Mouse (Mus musculus) liver, embryonic 14.5 days (tissue): ENCODE results near the gene Selenom. TPM values are rescaled to one million over a fixed set of nuclear protein-coding genes. Genes with fewer than 3 reads are reported as not detected.

ENCODE experiments used
- ATAC-seq: fragments of 200-750 bp; cut with Nextera tagmentation; 2 replicates; pipeline ENCODE4 v1.8.0; 2017; ENCODE audit warnings: moderate number of reproducible peaks, mild to moderate bottlenecking, moderate library complexity; ENCODE audit not compliant: insufficient read depth
- DNase-seq, 3 experiments: peaks; one replicate each; pipeline ENCODE4 v3.0.0-alpha.2; 2012 to 2013; ENCODE audit warnings: low read depth in 3 of 3, low spot score in 3 of 3
- H3K27ac ChIP-seq: fragments of 300-500 bp; sonication (generic); 2 replicates; pipeline ENCODE4 v1.5.1; 2014; ENCODE audit warnings: moderate library complexity, mild to moderate bottlenecking, control low read depth, inconsistent platforms
- H3K27me3 ChIP-seq: fragments of 300-500 bp; sonication (generic); 2 replicates; pipeline ENCODE4 v1.6.1; 2014; ENCODE audit warnings: mild to moderate bottlenecking, low read length, moderate library complexity; ENCODE audit not compliant: control insufficient read depth, insufficient read depth
- H3K36me3 ChIP-seq: fragments of 300-500 bp; sonication (generic); replicated peaks from 2 replicates; pipeline ENCODE4 v1.6.1; 2014; ENCODE audit warnings: low read depth; ENCODE audit not compliant: control insufficient read depth, insufficient read depth
- H3K4me1 ChIP-seq, 2 experiments: fragments of 200-500 bp in 1 of 2; fragments of 300-500 bp in 1 of 2; sonication (generic) in 1 of 2; replicated peaks; 2 replicates each; pipeline ENCODE4 v1.6.1; 2012 to 2014; ENCODE audit warnings: antibody characterized with exemption in 1 of 2, inconsistent platforms in 1 of 2, low read length in 1 of 2; ENCODE audit not compliant: control insufficient read depth in 2 of 2, insufficient read depth in 2 of 2
- H3K4me2 ChIP-seq: fragments of 300-500 bp; sonication (generic); 2 replicates; pipeline ENCODE4 v1.6.1; 2014; ENCODE audit warnings: low read depth, mild to moderate bottlenecking, control low read depth, moderate library complexity
- H3K4me3 ChIP-seq, 2 experiments: fragments of 200-500 bp in 1 of 2; fragments of 300-500 bp in 1 of 2; sonication (generic) in 1 of 2; 2 replicates each; pipeline ENCODE4 v1.5.1; 2012 to 2014; ENCODE audit warnings: low read depth in 2 of 2, low read length in 2 of 2, mild to moderate bottlenecking in 2 of 2, control low read depth in 1 of 2, inconsistent platforms in 1 of 2, moderate library complexity in 1 of 2; ENCODE audit not compliant: insufficient read depth in 1 of 2
- H3K9ac ChIP-seq: fragments of 300-500 bp; sonication (generic); replicated peaks from 2 replicates; pipeline ENCODE4 v1.6.1; 2014; ENCODE audit warnings: mild to moderate bottlenecking, control low read depth, moderate library complexity
- H3K9me3 ChIP-seq: fragments of 300-500 bp; sonication (generic); 2 replicates; pipeline ENCODE4 v1.6.1; 2016; ENCODE audit warnings: low read length, mixed read lengths; ENCODE audit not compliant: control insufficient read depth
- CTCF ChIP-seq: IDR thresholded peaks from 2 replicates; pipeline ENCODE4 v1.5.1; 2016; ENCODE audit warnings: antibody characterized with exemption, low read depth, control low read depth
- EP300 ChIP-seq: IDR thresholded peaks from 2 replicates; pipeline ENCODE4 v1.6.1; 2016; ENCODE audit warnings: antibody characterized with exemption, low read depth
- WGBS: fragments of 180-500 bp; shearing (Covaris S2); extraction: QIAGEN DNeasy Blood & Tissue Kit; methylation state at CpG from one replicate; pipeline ENCODE4 v1.1.7; 2014; ENCODE audit not compliant: insufficient replicate concordance; 5-methylcytosine and 5-hydroxymethylcytosine counted together
- polyA plus RNA-seq, 2 experiments: library from polyadenylated mRNA; depleted of rRNA in 1 of 2; stranded (reverse) in 1 of 2; unstranded in 1 of 2; fragments of >200 nt; fragmentation: Nextera tagmentation in 1 of 2; extraction: Ambion mirVana in 1 of 2; gene quantifications; 2 replicates each; pipeline versions ENCODE4 v1.2.1 to v1.2.3; 2012 to 2014

The Selenom gene
- polyA plus RNA-seq (2012; rRNA removed) (8.5 and 12.2 TPM in 2 replicates), polyA plus RNA-seq (2014; fragmentation: Nextera tagmentation; extraction: Ambion mirVana) (9.4 and 10.3 TPM in 2 replicates)

DNA sequence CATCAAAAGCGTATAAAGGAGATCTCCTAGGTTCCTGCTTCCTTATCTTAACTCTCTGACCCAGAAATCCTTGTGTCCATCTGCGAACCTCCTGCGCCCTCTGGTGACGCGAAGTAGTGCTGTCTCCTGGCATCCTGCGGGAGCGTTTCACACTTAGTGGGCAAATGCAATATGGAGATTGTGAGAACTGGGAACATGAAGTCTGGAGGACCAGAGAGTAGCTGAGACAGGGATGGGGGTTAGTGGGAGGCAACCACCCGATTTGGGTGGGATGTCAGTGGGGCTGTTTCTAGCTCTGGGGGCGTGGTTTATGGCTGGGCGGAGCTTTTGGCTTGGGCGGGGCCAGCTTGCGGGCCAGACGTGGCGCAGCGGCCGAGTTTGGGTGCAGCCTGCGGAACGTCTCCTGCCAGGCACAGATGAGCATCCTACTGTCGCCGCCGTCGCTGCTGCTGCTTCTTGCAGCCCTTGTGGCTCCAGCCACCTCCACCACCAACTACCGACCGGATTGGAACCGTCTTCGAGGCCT lies at the start of gene Selenom:
Selenom (plus strand) TSS at position 156 of the 526 bp plus-strand sequence.
- Histone ChIP-seq H3K4me2 (peak within 1 kb of the TSS; percentile 62), H3K4me1 (peaks cover 2 to 8% of the 10 kb centered on the region in 2 experiments; a peak in 3 of 4 replicates), H3K9ac (peak within 1 kb of the TSS; percentile 52), H3K36me3 (no peaks in the 10 kb centered on the region), H3K27me3 (peaks cover 31% of the 10 kb centered on the region), H3K27ac (no peak within 1 kb of the TSS), H3K9me3 (no peaks in the 10 kb centered on the region), H3K4me3 (peak within 1 kb of the TSS; percentile 41 to 44)
- ATAC-seq = peak; percentile 71
- WGBS = under 1% methylated on average over 26 of the region's 26 CpGs
- no peak for TF ChIP-seq EP300
- TF ChIP-seq CTCF = peak; percentile 91
- peak; percentile 49 to 64 (median 50) for DNase-seq

DNA sequence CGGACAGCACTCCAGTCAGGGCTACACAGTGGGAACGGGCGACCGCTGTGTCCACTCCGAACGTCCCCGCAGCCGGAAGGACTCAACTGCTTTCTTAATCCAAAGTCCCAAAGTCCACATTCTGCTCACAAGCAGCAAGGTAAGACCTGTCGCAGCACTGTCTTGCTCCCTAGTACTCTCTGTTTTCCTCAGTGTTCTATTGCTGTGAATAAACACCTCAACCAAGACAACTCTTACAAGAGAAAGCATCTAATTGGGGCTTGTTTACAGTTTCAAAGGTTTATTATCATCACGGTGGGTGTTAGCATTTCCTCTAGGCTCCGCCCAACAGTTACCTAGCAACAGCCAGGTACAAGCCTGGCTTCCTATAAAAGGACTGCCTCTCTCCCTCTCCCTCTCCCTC lies 43.0 kb upstream of the Selenom start:
- WGBS = 29% methylated on average over 11 of the region's 11 CpGs
- no peak for ATAC-seq

DNA sequence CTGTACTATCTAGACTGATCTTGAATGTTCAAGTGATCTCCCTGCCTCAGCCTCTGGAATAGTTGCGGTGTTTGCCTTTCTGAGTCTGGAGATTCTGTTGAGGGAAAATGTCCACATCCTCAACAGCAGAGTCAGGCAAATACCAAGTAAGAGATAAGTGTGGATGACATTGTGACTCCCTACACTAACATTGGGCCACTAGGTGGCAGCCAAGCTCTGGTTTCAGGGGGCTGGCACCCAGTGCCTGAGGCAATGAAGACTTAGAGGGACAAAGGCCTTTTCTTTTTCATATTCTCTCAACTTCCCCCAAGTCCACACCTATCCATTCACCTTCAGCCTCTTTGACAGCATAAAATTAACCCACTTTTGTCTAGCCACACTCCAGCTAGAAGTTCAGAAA lies 42.0 kb upstream of the Selenom start:
- no peaks in the 10 kb centered on the region for H3K4me1 ChIP-seq
- H3K27ac ChIP-seq = no peak overlapping the region
- peak in 2 of 3 experiments; percentile 43 to 51 for DNase-seq
- H3K36me3 ChIP-seq = no peaks in the 10 kb centered on the region
- H3K4me3 ChIP-seq = no peak overlapping the region
- H3K9ac ChIP-seq = no peak overlapping the region
- H3K27me3 ChIP-seq = no peaks in the 10 kb centered on the region
- no peaks in the 10 kb centered on the region for H3K9me3 ChIP-seq
- TF ChIP-seq CTCF = peak; percentile 89
- TF ChIP-seq EP300 = no peak
- WGBS = 25% methylated on average over 1 of the region's 1 CpGs
- peak; percentile 58 for ATAC-seq
- no peak overlapping the region for H3K4me2 ChIP-seq

More for the DNA sequence above, 43.0 kb upstream of the Selenom start:
- no peaks in the 10 kb centered on the region for H3K27me3 ChIP-seq
- no peak overlapping the region for H3K27ac ChIP-seq
- H3K9ac ChIP-seq = no peak overlapping the region
- H3K4me3 ChIP-seq = no peak overlapping the region
- DNase-seq = no peak
- no peak overlapping the region for H3K4me2 ChIP-seq
- H3K4me1 ChIP-seq = no peaks in the 10 kb centered on the region
- H3K9me3 ChIP-seq = no peaks in the 10 kb centered on the region
- H3K36me3 ChIP-seq = no peaks in the 10 kb centered on the region
- TF ChIP-seq CTCF = no peak
- no peak for TF ChIP-seq EP300

DNA sequence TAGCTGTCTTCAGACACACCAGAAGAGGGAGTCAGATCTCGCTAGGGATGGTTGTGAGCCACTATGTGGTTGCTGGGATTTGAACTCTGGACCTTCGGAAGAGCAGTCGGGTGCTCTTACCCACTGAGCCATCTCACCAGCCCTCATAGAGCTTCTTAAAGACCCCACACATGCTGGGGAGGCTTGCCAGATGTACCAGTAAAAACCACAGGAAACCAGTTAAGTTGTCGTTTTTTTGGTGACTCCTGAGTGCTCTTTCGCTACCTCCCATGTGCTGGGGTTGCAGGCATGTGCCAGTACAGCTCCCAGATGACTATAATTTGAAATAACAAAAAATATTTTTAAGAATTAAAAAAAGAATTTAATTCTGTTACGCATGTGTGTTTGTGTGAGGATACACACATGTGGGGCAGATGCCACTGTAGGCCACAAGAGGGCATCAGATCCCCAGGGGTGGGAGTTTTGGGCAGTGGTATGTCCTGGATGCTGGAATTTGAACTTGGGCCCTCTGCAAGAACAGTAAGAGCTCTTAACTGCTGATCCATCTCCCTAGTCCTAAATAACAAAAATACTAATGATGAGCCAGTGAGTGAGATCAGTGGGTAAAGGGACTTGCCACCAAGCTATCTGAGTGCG lies 39.9 kb upstream of the Selenom start:
- no peak overlapping the region for H3K4me3 ChIP-seq
- H3K9me3 ChIP-seq = no peaks in the 10 kb centered on the region
- no peak overlapping the region for H3K9ac ChIP-seq
- H3K27ac ChIP-seq = no peak overlapping the region
- DNase-seq = no peak
- WGBS = 34% methylated on average over 7 of the region's 7 CpGs
- no peaks in the 10 kb centered on the region for H3K27me3 ChIP-seq
- no peaks in the 10 kb centered on the region for H3K4me1 ChIP-seq
- peak; percentile 75 for TF ChIP-seq CTCF
- TF ChIP-seq EP300 = no peak
- ATAC-seq = 0 out of 2 replicates have a peak, but pooled peaks have one; percentile 10
- no peaks in the 10 kb centered on the region for H3K36me3 ChIP-seq
- no peak overlapping the region for H3K4me2 ChIP-seq

GRCm38 (mm10) chr11:3475489-3475888 lies 39.0 kb upstream of the Selenom start:
- ATAC-seq (no peak), DNase-seq (no peak)
- TF ChIP-seq EP300 (no peak), CTCF (no peak)
- Histone ChIP-seq H3K9me3 (no peaks in the 10 kb centered on the region), H3K36me3 (no peaks in the 10 kb centered on the region), H3K4me2 (no peak overlapping the region), H3K4me1 (no peaks in the 10 kb centered on the region), H3K4me3 (no peak overlapping the region), H3K9ac (no peak overlapping the region), H3K27ac (no peak overlapping the region), H3K27me3 (no peaks in the 10 kb centered on the region)
